Mouse (Mus musculus): ENCODE results near the gene Fancg.
"Not testable (repeated sequence)": the region's sequence is repeated elsewhere in the genome, so short reads cannot be mapped to it uniquely, and the experiment has no call there.

The Fancg gene

DNA sequence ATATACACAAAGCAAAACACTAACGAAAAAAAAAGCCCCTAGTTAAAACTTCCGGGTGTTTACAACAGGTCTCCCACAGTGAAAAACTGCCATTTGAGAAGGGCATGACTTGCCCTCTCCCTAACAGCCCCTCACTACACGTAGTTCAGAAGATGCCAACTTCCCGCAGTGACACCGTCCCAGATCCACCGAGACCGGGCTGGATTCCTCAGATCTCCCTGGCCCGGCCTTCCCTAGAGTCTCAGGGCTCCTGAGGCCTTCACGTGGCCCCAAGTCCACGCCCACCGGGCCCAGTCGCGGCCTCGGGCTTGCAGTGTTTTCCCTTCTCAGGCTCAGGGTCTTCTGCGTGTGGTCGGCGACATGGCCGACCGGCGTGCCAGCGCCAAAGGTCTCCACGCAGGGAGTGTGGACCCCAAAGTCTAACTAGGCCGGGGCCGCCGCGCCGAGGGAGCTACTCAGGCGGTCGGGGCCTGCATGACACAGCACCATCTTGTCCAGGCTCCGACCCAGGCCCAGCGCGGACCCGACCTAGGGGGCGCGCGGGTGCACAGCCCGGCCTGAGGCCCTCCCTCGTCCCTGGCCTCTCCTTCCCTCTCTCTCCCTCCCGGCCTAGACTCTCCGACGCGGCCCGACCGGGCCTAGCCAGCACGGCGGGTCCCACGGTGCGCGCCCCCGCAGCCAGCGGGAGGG lies 10.7 kb downstream of the Fancg start:
- DNase-seq (ENCODE audit: low spot score in 2 of 2): peak; percentile 78 to 80

- DNase-seq (ENCODE audit: low spot score in 2 of 2): no peak
Measured at GRCm38 (mm10) chr4:42998022-42998421, 12.3 kb downstream of the Fancg start.

GRCm38 (mm10) chr4:42988296-42988695 lies 22.0 kb downstream of the Fancg start:
- DNase-seq (ENCODE audit: low spot score in 2 of 2): no peak

DNA sequence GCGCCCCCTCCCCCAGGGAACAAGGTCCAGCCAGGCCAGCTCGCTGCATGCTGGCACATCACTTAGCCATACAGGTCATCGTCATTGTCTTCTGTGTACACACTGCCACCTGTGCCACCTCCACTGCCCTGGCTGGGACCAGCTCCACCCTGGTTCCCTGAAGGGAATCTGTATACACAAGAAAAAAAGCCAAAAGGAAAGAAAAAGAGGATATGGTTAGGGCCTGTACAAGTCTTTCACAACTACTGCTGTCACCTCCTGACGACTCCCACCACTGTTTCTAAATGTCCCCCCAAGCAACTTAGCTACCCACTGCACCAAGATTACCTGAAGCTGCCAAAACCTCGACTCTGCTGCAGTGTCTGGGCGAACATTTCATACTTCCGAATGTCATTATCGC lies 29.8 kb downstream of the Fancg start:
- DNase-seq (ENCODE audit: low spot score in 2 of 2): not testable (repeated sequence)

DNA sequence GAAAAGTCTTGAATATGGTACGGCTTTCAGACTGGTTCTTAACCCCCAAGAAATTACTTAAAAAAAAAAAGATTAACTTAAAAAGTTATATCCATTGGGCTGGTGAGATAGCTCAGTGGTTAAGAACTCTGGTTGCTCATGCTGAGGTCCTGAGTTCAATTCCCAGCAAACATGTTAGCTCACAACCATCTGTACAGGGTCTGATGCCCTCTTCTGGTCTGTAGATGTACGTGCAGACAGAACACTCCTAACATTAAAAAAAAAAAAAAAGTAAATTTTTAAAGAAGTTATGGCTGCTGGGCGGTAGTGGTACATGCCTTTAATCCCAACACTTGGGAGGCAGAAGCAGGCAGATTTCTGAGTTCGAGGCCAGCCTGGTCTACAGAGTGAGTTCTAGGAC lies 32.2 kb downstream of the Fancg start:
- DNase-seq (ENCODE audit: low spot score in 2 of 2): no peak

GRCm38 (mm10) chr4:42973868-42974267 lies 36.4 kb downstream of the Fancg start:
- DNase-seq (ENCODE audit: low spot score in 2 of 2): no peak

GRCm38 (mm10) chr4:42972952-42973351 lies 37.4 kb downstream of the Fancg start:
- no peak for DNase-seq (ENCODE audit: low spot score in 2 of 2)

- no peak for DNase-seq (ENCODE audit: low spot score in 2 of 2)
Measured at GRCm38 (mm10) chr4:42969304-42969703, 41.0 kb downstream of the Fancg start, which contains the start of gene 1700022I11Rik. Gene 1700022I11Rik (plus strand): TSS chr4:42969604.

DNA sequence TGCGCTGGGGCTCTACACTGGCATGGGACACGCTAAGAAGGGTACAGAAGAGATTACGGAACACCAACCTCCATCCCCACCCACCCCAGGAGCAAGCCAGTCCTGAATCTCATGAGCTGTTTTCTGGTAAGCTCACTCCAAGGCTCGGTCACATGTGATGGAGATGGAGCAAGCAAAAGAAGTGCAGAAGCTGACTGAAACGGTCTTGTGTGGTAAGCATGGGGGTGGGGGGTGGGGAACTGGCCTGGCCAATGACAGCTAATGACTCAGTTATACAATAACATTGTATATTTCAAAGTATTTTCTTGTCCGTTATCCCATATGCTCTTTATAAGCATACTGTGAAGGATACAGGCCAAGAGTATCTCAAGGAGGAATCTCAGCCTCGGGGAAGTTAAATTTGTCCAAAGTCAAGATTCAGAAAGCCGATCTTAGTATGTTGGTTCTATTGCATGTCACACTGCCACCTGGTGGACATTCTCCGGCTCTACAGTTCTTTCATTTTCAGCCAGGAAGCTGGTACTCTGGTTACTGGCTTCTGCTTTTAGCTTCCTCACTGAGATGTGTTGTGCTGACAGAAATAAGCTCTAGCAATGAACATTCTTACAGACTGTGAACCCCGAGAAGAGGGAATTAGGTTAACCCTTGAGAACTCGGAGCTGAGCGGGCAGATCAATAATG lies 45.1 kb downstream of the Fancg start:
- peak; percentile 78 to 79 for DNase-seq (ENCODE audit: low spot score in 2 of 2)

- DNase-seq (ENCODE audit: low spot score in 2 of 2): no peak
Measured at GRCm38 (mm10) chr4:42963480-42963879, 46.8 kb downstream of the Fancg start.

DNA sequence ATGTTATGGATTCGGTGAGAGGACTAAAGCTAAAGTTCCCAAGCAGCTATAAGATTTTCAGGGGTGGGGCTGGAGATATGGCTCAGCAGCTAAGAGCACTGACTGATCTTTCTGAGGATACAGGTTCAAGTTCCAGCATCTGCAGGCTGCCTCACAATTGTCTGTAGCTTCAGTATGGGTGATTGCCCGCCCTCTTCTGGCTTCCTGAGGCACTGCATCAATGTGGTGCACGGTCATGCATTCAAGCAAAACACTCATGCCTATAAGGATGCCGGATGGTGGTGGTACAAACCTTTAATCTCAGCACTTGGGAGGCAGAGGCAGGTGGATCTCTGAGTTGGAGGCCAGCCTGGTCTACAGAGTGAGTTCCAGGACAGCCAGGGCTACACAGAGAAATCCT lies 48.7 kb downstream of the Fancg start:
- DNase-seq (ENCODE audit: low spot score in 2 of 2): peak; percentile 82 to 83

GRCm38 (mm10) chr4:42959382-42959781 lies 50.9 kb downstream of the Fancg start:
- peak in 1 of 2 experiments; percentile 61 for DNase-seq (ENCODE audit: low spot score in 2 of 2)

DNA sequence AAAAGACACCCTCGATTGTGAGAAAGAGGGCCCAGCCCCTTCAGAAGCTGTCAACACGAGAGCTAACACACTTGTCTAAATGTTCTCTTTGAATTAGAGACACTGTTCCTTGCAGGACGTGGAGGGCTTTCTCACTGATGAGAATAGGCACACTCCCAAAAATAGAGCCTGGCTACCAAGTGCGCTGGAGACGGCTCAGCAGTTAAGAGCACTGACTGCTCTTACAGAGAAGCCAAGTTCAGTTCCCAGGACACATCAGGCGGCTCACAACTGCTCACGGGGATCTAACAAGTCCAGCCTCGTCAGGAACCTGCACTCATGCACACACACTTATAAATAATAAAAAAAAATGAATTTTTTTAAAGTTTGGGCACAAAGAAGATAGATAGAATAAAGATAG lies 51.4 kb downstream of the Fancg start:
- no peak for DNase-seq (ENCODE audit: low spot score in 2 of 2)

GRCm38 (mm10) chr4:42957979-42958378 lies 52.3 kb downstream of the Fancg start:
- DNase-seq (ENCODE audit: low spot score in 2 of 2): no peak

DNA sequence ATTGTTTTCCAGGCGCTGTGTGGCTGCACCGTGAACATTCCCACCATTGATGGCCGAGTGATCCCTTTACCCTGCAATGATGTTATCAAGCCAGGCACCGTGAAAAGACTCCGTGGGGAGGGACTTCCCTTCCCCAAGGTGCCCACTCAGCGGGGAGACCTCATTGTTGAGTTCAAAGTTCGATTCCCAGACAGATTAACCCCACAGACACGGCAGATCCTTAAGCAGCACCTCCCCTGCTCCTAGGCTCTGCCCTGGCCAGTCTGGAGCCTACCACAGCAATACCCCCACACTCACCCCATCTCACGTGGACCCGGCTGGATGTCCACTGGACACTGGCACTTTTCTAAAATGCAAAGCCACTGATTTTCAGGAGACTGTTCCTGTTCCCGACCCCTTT lies 53.0 kb downstream of the Fancg start:
- DNase-seq (ENCODE audit: low spot score in 2 of 2): peak in 1 of 2 experiments; percentile 15

DNA sequence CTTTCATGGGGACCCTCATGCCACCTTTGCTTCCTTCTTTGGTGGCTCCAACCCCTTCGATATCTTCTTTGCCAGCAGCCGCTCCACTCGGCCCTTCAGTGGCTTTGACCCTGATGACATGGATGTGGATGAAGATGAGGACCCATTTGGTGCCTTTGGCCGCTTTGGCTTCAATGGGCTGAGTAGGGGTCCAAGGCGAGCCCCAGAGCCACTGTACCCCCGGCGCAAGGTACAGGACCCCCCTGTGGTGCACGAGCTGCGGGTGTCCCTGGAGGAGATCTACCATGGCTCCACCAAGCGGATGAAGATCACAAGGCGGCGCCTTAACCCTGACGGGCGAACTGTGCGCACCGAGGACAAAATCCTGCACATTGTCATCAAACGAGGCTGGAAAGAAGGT lies 53.7 kb downstream of the Fancg start:
- no peak for DNase-seq (ENCODE audit: low spot score in 2 of 2)

DNA sequence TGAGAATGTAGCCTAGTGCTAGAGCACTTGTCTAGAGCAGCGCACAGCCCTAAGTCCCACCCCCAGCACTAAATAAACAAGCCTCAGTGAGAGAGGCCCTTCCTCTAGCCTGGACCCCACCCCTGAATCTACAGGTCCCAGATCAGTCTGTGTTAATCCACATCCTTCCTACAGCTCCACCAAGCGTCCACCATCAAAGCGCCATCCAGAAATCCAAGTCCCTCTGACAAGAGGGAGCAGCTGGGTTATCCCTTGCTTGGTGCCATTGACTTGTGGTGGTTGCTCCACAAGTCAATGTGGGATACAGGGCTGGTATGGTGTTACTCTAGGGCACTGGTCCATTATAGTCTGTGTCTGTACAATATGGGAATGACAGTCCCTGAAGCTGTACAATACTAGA lies 55.1 kb downstream of the Fancg start:
- DNase-seq (ENCODE audit: low spot score in 2 of 2): no peak

DNA sequence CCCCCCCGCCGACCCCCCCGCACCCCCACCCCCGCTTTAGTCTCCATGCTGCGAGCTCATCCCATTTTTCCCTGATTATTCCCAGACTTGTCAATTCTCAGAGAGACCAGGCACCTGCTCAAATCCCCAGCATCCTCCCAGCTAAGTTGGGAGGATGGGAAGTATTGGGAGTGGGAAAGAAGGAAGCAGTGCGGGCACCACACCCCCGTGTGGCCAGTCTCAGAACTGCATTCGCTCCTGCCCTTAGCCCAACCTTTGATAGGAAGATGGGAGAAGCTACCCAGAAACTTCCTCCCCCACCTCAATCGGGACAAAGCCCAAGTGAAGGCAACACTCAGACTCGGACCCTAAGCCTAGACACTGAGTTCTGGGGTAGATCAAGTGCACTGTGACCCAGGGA lies 56.0 kb downstream of the Fancg start:
- DNase-seq (ENCODE audit: low spot score in 2 of 2): peak; percentile 87 to 89

- DNase-seq (ENCODE audit: low spot score in 2 of 2): peak; percentile 63 to 66
Measured at GRCm38 (mm10) chr4:42953435-42954094, 56.7 kb downstream of the Fancg start.

DNA sequence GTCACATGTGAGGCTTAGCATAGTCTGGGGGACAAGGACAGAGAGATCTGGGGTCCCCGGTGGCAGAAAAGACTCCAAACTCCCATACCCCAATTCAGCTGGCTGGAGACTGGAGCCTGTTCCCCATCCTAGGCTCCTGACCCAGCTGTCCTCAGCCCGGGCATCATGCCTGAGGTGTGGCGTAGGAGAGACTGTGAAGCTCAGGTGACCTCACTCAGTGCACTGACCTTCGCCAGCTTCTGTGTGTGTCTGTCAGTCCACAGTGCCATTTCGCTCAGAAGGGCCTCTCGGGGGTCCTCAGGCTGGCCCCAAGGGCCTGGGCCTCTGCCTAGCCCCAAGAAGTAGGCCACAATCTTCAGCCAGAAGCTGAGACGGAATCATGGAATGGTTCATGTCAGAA lies 57.7 kb downstream of the Fancg start:
- peak; percentile 48 to 54 for DNase-seq (ENCODE audit: low spot score in 2 of 2)
